Mouse (Mus musculus) embryo, embryonic 10 days (tissue): ENCODE results near the gene Zkscan5.
A peak's percentile ranks its signal among the peaks of the same experiment; 100 is the strongest.
"Not testable (repeated sequence)": the region's sequence is repeated elsewhere in the genome, so short reads cannot be mapped to it uniquely, and the experiment has no call there.

ENCODE experiments used
- DNase-seq: peaks from one replicate; pipeline ENCODE4 v3.0.0-alpha.2; 2015; ENCODE audit warnings: low spot score

The Zkscan5 gene

DNA sequence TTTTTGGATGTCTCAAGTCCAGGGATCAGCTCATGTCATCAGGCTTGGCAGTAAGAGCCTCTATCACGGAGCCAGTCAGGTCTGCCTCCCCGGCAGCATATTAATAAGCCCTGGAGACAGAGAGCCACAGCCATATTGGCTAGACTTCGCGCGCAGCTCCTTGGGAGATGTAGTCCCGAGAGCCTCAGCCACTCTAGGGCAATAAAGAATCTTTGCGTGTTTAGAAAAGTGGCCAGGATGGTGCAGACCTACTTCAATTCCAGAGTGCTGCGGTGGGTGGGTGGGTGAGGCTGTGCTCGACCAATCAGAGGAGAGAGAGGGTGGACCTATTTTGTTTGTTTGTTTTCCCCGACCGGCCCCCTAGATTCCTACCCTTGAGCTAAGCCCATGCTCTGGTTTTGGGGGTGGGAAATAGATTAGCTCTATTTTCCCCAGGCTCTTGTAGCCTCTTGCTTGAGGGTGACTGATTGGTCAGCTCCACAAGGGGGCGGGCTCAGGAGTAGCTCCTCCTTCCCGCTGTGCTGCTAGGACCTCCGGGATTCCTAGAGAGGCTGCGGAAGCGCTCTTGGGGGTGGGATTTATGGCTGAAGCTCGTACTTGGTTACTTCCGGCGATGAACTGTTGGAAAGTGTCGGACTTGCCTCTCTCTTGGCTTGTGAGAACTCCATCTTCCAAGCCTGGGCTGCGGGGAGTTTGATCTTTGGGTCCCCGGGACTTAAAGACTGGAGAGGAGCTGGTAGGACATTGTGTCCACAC, at the start of gene Zkscan5:
Zkscan5 (plus strand) TSS at position 627 of the 756 bp plus-strand sequence.
- DNase-seq = peak; percentile 97

GRCm38 (mm10) chr5:145161361-145161760, 43.0 kb upstream of the Zkscan5 start:
- no peak for DNase-seq

- no peak for DNase-seq
Measured at GRCm38 (mm10) chr5:145164710-145165109, 39.7 kb upstream of the Zkscan5 start.

DNA sequence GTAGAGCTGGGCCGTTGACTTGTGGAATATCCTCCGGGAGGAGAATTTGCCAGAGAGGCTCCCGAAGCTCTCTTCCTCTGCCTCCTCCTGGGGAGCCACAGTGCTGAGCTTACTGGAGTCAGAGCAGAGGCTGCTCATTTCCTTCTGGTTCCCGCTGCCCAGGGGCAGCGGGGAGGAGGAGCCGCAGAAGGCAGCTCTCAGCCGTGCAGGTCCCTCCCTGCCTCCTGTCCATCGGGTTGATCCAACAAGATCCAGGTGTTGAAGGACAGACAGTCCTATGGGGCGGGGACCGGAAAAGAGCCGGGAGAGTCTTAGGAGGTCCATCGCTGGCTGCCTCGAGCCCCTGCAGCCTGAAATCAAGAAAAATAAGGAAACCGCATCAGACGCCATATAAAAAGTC, 39.2 kb upstream of the Zkscan5 start:
- DNase-seq = no peak

GRCm38 (mm10) chr5:145166536-145167305, 37.6 kb upstream of the Zkscan5 start, which contains the start of the genes Ptcd1 and Cpsf4:
Ptcd1 (minus strand) TSS chr5:145167108.
Cpsf4 (plus strand) TSS chr5:145167213.
- peak; percentile 100 for DNase-seq

GRCm38 (mm10) chr5:145167306-145167661, 37.1 kb upstream of the Zkscan5 start:
- peak; percentile 26 for DNase-seq

- no peak for DNase-seq
Measured at GRCm38 (mm10) chr5:145178461-145178980, 25.8 kb upstream of the Zkscan5 start.

DNA sequence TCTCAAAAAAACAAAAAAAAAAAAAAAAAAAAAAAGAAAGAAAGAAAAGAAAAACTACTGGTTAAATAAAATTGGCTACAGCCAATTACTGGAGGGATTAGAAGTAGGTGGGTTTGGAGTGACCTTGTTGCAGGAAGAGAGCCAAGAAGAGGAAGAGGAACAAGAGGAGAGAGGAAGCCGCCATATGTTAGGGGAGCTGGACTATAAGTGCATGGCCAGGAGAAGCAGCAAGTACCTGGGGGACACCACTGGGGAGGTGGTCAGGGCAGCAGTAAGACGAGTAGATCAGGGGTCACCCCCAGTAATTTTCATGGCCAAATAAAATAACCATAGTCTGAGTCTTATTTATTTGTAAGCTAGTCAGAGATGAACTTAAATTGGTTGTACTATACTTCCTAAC, 19.1 kb upstream of the Zkscan5 start:
- no peak for DNase-seq

- DNase-seq = no peak
Measured at GRCm38 (mm10) chr5:145189416-145189815, 14.9 kb upstream of the Zkscan5 start.

GRCm38 (mm10) chr5:145190373-145190772, 14.0 kb upstream of the Zkscan5 start:
- no peak for DNase-seq

GRCm38 (mm10) chr5:145190875-145191798, 13.2 kb upstream of the Zkscan5 start:
- peak; percentile 95 for DNase-seq

DNA sequence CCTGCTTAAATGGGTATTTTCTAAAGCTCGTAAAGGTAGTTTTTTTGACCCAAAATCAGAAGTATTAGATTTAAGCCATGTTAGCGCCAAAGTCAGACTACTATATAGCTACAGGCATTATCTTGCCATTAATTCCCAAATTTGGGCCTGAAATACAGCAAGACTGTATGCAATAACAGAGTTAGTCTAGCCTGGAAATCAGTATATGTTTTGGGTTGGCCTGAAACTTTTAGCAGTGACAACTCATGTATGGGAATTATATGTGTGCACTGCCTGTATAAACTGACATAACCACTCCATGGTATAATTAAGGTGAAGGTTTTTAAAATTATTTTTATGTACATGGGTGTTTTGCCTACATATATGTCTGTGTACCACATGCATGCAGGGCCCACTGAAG, 12.4 kb upstream of the Zkscan5 start, which contains the start of gene Atp5j2:
Atp5j2 (minus strand) TSS at position 101 of the 400 bp plus-strand sequence.
- DNase-seq = no peak

- no peak for DNase-seq
Measured at GRCm38 (mm10) chr5:145200387-145200786, 4.0 kb upstream of the Zkscan5 start.

DNA sequence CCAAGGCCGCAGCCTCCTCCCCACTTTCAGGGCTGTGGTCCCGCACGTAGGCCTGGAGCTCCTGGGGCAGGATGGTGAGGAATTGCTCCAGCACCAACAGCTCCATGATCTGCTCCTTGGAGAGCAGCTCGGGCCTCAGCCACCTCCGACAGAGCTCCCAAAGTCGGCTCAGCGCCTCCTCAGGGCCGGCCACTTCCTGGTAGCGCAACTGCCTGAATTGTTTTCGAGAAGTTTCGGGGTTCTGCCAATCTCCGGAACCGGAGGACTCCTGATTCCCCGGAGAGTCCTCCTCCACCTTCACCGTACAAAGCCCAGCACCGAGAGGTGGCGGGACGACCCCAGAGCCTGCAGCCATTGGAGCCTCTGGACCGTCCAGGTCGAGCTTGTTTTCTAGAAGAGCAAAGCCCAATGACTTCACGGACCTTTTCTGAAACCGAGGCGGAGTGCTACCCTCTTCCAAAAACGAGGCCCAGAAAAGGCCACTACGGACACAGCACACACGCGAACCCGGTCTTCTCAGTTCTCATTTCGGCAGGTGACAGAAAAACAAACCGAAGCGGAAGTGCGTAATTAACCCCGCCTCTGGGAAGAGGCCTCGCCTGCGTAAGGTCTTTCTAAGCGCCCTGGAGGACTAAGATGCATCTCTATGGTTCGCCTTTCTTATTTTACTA, 2.9 kb upstream of the Zkscan5 start, which contains the start of gene Zkscan14:
Zkscan14 (minus strand) TSS at position 548 of the 671 bp plus-strand sequence.
- peak; percentile 94 for DNase-seq

DNA sequence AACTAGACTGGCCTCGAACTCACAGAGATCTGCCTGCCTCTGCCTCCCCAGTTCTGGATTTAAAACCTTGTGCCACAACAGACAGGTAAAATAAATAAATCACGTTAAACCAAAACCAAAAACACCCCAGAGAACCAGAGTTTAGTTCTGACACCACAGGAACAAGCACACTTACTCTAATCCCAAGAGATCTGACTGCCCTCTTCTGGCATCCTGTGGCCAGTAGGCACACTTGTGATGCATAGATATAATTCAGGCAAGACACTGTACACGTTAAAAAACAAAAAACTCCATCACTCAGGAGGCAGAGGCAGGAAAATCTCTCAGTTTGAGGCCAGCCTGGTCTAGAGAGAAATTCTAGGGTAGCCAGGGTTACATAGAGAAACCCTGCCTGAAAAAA, 1.9 kb upstream of the Zkscan5 start:
- no peak for DNase-seq

DNA sequence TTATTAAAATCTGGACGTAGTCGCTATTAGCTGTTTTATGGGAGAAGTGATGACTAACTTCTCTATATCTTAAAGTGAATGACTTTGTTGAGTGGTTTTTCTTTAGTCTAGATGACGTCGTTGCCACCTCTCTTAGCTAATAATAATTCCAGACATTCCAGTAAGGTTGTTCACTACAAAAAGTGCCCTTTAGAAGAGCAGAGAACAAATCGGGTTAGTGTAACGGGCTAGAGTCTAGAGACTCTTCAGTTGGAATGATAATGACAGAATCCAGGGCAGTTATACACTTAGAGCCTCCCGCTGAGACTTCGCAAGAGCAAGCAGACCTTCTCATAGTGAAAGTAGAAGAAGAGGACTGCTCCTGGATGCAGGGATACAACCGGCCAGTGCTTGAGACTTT, 679 bp downstream of the Zkscan5 start:
- no peak for DNase-seq

GRCm38 (mm10) chr5:145207385-145207784, 3.0 kb downstream of the Zkscan5 start:
- no peak for DNase-seq

- no peak for DNase-seq
Measured at GRCm38 (mm10) chr5:145207954-145208353, 3.6 kb downstream of the Zkscan5 start.

DNA sequence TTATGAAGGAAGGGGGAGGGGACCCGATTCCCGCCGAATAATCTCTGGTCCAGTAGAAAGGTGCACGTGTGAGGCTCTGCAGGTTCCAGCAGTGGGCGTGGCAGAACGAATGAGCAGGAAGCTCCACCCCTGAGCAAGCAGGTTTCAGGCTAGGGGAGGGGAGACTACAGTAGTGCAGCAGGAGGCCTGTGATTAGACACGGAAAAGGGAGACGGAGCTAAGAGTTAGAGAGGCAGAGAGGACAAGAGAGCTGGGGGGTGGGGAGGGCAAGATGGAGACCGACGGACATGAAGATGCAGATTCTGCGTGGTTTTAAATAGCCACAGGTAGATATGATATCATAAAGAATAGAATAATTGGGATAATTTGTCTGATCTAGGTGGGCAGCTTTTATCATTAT, 4.0 kb downstream of the Zkscan5 start:
- not testable (repeated sequence) for DNase-seq

- no peak for DNase-seq
Measured at GRCm38 (mm10) chr5:145211340-145211739, 7.0 kb downstream of the Zkscan5 start.

GRCm38 (mm10) chr5:145212216-145212615, 7.9 kb downstream of the Zkscan5 start:
- no peak for DNase-seq
